Mouse (Mus musculus) heart, adult 2 months (tissue): ENCODE results near the gene Sim1.

Source experiments
- CTCF ChIP-seq: fragments of 200-600 bp; IDR thresholded peaks from 2 replicates; pipeline ENCODE4 v1.8.1; 2022; ENCODE audit warnings: antibody characterized with exemption, mild to moderate bottlenecking, moderate library complexity
- EP300 ChIP-seq: fragments of 200-500 bp; IDR thresholded peaks from 2 replicates; pipeline ENCODE4 v1.6.1; 2011; ENCODE audit warnings: low read depth, low read length, control low read depth; ENCODE audit not compliant: insufficient read depth
- POLR2A ChIP-seq: fragments of 200-500 bp; IDR thresholded peaks from 2 replicates; pipeline ENCODE4 v1.6.1; 2011; ENCODE audit warnings: mild to moderate bottlenecking, low read depth, low read length, control low read depth; ENCODE audit not compliant: insufficient read depth

DNA sequence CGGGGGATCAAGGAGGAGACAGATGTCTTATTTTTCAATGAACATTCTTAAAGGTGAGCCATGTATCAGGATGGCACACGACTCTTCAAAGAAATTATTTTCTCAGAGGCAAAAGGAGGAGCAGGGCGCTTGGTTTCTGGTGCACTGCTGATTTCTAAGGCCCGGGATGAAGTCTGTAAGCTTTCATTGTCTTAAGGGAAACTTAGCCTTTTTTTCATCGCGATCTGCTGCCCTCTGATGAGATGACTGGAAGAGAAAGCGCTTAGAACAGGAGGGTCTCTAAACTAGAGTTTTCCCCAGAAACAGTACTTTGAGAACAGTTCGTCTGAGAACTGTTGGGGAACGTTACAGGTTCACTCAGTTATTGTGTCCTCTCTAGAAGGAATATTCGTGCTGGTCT lies 1.0 kb upstream of the Sim1 start:
- TF ChIP-seq CTCF = no peak
- no peak for TF ChIP-seq EP300
- no peak for TF ChIP-seq POLR2A
